Mouse (Mus musculus) lung, postnatal 0 days (tissue): ENCODE data around the gene Afm.

Experiments
- CTCF ChIP-seq: IDR thresholded peaks from 2 replicates; pipeline ENCODE4 v1.5.1; 2016; ENCODE audit warnings: antibody characterized with exemption, mild to moderate bottlenecking
- EP300 ChIP-seq: IDR thresholded peaks from 2 replicates; pipeline ENCODE4 v1.6.1; 2016; ENCODE audit warnings: antibody characterized with exemption, mild to moderate bottlenecking, control low read depth

DNA sequence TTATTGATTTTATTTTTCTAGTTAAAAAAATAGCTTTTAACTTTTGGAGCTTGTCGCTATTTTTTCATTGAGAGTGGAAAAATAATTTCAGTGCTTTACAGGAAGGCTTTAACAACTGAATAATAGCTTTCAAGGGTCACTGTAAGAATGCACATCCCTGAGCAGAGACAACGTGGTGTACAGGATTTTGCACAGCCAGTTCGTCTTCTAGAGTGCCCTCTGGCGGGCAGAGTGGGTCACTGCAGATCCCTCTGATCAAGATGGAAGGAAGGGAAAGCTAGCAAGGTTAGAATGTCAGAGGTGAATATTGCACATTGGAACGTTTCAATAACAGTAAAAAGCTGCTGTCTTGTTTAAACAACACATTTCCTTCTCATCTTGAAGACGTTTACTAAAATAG, 18.0 kb upstream of the Afm start:
- peak; percentile 90 for TF ChIP-seq CTCF
- no peak for TF ChIP-seq EP300
